Mouse (Mus musculus) layer of hippocampus, postnatal 14 days (tissue): ENCODE measurements around the gene Ap5b1. TPM values are rescaled to one million over a fixed set of nuclear protein-coding genes. Genes with fewer than 3 reads are reported as not detected.

Experiments
- DNase-seq, 2 experiments: peaks; one replicate each; pipeline ENCODE4 v3.0.0; 2021 to 2022; ENCODE audit warnings: low spot score in 2 of 2, mixed read lengths in 1 of 2
- total RNA-seq, 2 experiments: library from RNA; stranded (reverse); gene quantifications; 2 replicates each; pipeline ENCODE4 v1.2.3; 2021

The Ap5b1 gene
- total RNA-seq, 2 experiments from 2014 or later, result 7.1 to 8.8 TPM

- DNase-seq, result no peak
These were observed 1.5 kb upstream of the Ap5b1 start for GRCm38 (mm10) chr19:5566316-5566715.

- DNase-seq, result no peak
These were observed 668 bp upstream of the Ap5b1 start for GRCm38 (mm10) chr19:5567180-5567533.

- peak; percentile 79 to 80 for DNase-seq
These were observed 780 bp downstream of the Ap5b1 start for GRCm38 (mm10) chr19:5568470-5569140.

- no peak for DNase-seq
These were observed 1.7 kb downstream of the Ap5b1 start for GRCm38 (mm10) chr19:5569521-5569920.

GRCm38 (mm10) chr19:5570353-5571246 lies 2.8 kb downstream of the Ap5b1 start:
- no peak for DNase-seq

GRCm38 (mm10) chr19:5571831-5572230 lies 4.0 kb downstream of the Ap5b1 start:
- DNase-seq, result no peak

- peak in 1 of 2 experiments; percentile 12 for DNase-seq
These were observed 4.7 kb downstream of the Ap5b1 start for GRCm38 (mm10) chr19:5572331-5573125.

GRCm38 (mm10) chr19:5575336-5575735 lies 7.5 kb downstream of the Ap5b1 start:
- DNase-seq, result no peak

- DNase-seq, result no peak
These were observed 12.1 kb downstream of the Ap5b1 start for GRCm38 (mm10) chr19:5579971-5580370.

GRCm38 (mm10) chr19:5580776-5581175 lies 13.0 kb downstream of the Ap5b1 start:
- no peak for DNase-seq

GRCm38 (mm10) chr19:5581995-5582394 lies 14.2 kb downstream of the Ap5b1 start:
- DNase-seq, result no peak

GRCm38 (mm10) chr19:5589159-5589558 lies 21.3 kb downstream of the Ap5b1 start:
- no peak for DNase-seq

GRCm38 (mm10) chr19:5591888-5592287 lies 24.1 kb downstream of the Ap5b1 start:
- no peak for DNase-seq

- DNase-seq, result no peak
These were observed 31.4 kb downstream of the Ap5b1 start for GRCm38 (mm10) chr19:5599224-5599623.

GRCm38 (mm10) chr19:5601752-5602541 lies 34.1 kb downstream of the Ap5b1 start, which contains the start of gene Rnaseh2c:
Rnaseh2c (plus strand) TSS chr19:5601873.
- DNase-seq, result peak; percentile 74 to 85

GRCm38 (mm10) chr19:5603664-5604063 lies 35.8 kb downstream of the Ap5b1 start:
- DNase-seq, result no peak

- no peak for DNase-seq
These were observed 37.3 kb downstream of the Ap5b1 start for GRCm38 (mm10) chr19:5605126-5605525.

GRCm38 (mm10) chr19:5606196-5606595 lies 38.4 kb downstream of the Ap5b1 start:
- no peak for DNase-seq

- no peak for DNase-seq
These were observed 40.0 kb downstream of the Ap5b1 start for GRCm38 (mm10) chr19:5607705-5608410.

- DNase-seq, result no peak
These were observed 40.9 kb downstream of the Ap5b1 start for GRCm38 (mm10) chr19:5608707-5609106.
